Mouse (Mus musculus) bone marrow, adult 2 months (tissue): Measurements from ENCODE around the gene Cmbl. TPM values are rescaled to one million over a fixed set of nuclear protein-coding genes. Genes with fewer than 3 reads are reported as not detected.

Experiments
- H3K27ac ChIP-seq: fragments of 200-500 bp; 2 replicates; pipeline ENCODE4 v1.5.1; 2012; ENCODE audit warnings: low read depth, mild to moderate bottlenecking, control low read depth, inconsistent platforms, low read length; ENCODE audit not compliant: control insufficient read depth, poor library complexity, insufficient read depth
- H3K4me1 ChIP-seq: fragments of 200-500 bp; 2 replicates; pipeline ENCODE4 v1.6.1; 2011; ENCODE audit warnings: low read length; ENCODE audit not compliant: control insufficient read depth, insufficient read depth
- H3K4me3 ChIP-seq: fragments of 200-500 bp; replicated peaks from 2 replicates; pipeline ENCODE3; 2011; ENCODE audit warnings: mild to moderate bottlenecking, low read depth, low read length, control low read depth; ENCODE audit not compliant: control insufficient read depth
- CTCF ChIP-seq: fragments of 200-500 bp; IDR thresholded peaks from 2 replicates; pipeline ENCODE4 v1.5.1; 2011; ENCODE audit warnings: low read length, control low read depth; ENCODE audit not compliant: control insufficient read depth, insufficient read depth
- POLR2A ChIP-seq: fragments of 200-500 bp; IDR thresholded peaks from 2 replicates; pipeline ENCODE4 v1.6.1; 2011; ENCODE audit warnings: low read depth, mild to moderate bottlenecking, control low read depth, low read length, borderline replicate concordance; ENCODE audit not compliant: control insufficient read depth
- WGBS: fragments of 180-500 bp; shearing (Covaris S2); methylation state at CpG from one replicate; pipeline ENCODE4 v1.1.7; 2018; 5-methylcytosine and 5-hydroxymethylcytosine counted together
- polyA plus RNA-seq: library from polyadenylated mRNA; stranded (reverse); fragments of >200 nt; gene quantifications from 2 replicates; pipeline ENCODE4 v1.2.4, GENCODE M21; 2011; ENCODE audit warnings: low replicate concordance; ENCODE audit not compliant: missing spikeins, insufficient read depth, insufficient read length

Cmbl gene
- polyA plus RNA-seq, 1 experiment = 10.2 TPM

DNA sequence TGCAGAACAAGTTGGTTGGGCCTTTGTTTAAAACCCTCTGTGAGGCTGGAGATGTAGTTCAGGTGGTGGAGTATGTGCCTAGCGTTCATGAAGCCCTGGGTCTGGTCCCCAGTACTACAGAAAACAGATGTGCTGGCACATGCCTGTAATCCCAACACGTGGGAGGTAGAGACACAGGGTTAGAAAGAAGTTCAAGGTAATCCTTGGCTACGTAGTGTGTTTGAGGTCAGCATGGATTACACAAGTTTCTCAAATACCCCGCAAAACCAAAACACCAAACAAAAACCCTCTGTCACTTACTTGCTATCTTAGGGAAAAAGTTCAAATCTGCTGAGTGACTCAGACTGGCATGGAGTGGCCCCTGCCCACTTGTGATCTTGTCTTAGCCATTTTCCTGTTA is 46.8 kb downstream of the Cmbl start:
- H3K27ac ChIP-seq = no peak overlapping the region
- WGBS = 92% methylated on average over 4 of the region's 4 CpGs

DNA sequence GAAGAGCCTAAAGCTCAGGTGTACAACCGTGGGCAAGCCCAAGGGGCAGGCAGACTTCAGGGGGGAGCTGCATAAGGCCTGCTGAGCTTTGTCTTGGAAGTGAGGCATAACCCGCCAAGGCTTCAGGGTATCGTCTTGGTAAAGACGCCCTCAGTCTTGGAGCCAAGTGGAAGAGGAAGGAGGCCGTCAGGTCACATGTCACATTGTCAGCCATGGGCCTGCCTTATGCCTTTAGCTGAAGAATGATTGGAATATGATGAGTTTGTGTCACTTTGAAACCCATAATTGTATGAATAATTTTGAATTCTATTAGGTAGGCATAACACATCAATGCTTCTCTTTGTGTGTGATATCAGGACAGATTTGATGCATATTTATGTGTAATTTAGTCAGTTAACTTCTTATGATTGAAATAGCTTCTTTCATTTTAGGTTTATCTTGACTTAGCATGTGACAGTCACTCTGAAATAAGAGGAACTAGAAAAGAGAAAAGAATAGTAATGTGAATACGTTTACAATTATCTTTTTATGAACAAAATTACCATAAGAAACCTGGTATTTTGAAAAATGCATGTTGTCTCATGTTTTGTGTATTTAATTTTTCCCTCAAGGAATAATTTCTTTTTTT is 48.8 kb downstream of the Cmbl start:
- TF ChIP-seq POLR2A = no peak

More for the DNA sequence above, 46.8 kb downstream of the Cmbl start:
- H3K4me3 ChIP-seq = no peak overlapping the region
- H3K4me1 ChIP-seq = peaks cover 1% of the 10 kb centered on the region; the same call in 1 of the 2 replicates
- no peak for TF ChIP-seq POLR2A
- no peak for TF ChIP-seq CTCF

DNA sequence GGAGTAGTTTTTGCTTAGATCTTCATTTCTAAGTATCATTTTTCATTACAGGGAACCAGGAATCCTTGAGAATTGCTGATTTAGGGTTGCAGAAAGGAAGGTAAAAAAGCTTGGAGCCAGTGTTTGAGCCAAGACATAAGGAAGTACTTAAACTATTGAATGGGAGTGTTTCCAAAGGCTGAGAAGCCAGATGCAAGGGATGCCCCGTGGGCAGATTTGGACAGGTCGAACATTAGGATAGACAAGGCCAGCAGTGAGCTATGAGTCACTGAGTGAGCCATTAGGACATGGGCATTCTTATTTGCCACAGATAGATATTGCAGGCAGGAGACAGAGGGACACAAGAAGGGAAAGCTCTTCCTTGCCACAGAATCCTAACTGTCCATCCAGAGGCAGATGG is 49.5 kb downstream of the Cmbl start:
- peaks cover 1% of the 10 kb centered on the region; the same call in 1 of the 2 replicates for H3K4me1 ChIP-seq
- H3K27ac ChIP-seq = no peak overlapping the region
- TF ChIP-seq CTCF (no peak), POLR2A (no peak)
- no peak overlapping the region for H3K4me3 ChIP-seq
- 79% methylated on average over 2 of the region's 2 CpGs for WGBS

More for the DNA sequence above, 48.8 kb downstream of the Cmbl start:
- Histone ChIP-seq H3K27ac (no peak overlapping the region), H3K4me1 (peaks cover 1% of the 10 kb centered on the region; the same call in 1 of the 2 replicates), H3K4me3 (no peak overlapping the region)
- 56% methylated on average over 6 of the region's 6 CpGs for WGBS

DNA sequence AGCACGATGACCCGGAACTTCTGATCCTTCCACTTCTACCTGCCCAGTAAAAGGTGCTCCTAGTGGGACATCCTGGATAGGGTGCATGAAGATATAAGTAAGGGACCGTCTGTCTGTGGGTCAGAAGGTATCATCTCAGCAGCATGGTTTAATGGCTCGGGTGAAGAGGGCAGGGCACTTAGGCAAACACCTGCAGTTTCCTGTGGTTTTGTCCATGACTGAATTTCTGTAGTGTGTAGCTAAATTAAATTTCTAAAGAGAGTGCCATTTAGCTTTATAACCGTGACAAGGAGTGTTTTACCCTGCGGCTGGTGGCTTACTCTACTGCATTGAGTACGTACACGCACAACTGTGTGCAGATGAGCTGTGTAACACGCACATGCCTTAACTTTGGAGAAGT is 52.1 kb downstream of the Cmbl start:
- Histone ChIP-seq H3K4me1 (peaks cover 1% of the 10 kb centered on the region; the same call in 1 of the 2 replicates), H3K27ac (no peak overlapping the region), H3K4me3 (no peak overlapping the region)
- no peak for TF ChIP-seq CTCF
- TF ChIP-seq POLR2A = no peak
- 79% methylated on average over 9 of the region's 9 CpGs for WGBS

DNA sequence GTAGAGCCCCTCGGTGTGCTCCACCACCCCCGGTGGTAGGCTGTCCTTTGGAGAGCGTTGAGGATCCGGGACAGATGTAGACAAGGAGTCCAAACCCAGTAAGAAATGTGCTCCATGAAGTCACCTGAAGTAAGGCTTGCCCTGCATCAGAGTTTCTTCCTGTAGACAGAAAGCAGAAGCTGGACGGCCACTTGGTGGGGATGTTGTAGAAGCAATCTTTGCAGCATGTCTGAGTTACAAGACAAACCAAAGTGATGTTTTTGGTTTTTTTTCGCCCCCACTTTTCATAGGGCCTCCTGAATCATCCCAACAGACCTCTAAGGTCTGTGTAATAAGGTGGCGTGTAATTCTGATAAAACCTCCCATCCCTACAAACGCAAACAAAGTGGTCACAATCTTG is 54.3 kb downstream of the Cmbl start:
- 86% methylated on average over 8 of the region's 8 CpGs for WGBS
- no peak for TF ChIP-seq POLR2A
- TF ChIP-seq CTCF = no peak
- no peaks in the 10 kb centered on the region; the same call in 1 of the 2 replicates for H3K4me1 ChIP-seq
- H3K4me3 ChIP-seq = no peak overlapping the region
- no peak overlapping the region for H3K27ac ChIP-seq

DNA sequence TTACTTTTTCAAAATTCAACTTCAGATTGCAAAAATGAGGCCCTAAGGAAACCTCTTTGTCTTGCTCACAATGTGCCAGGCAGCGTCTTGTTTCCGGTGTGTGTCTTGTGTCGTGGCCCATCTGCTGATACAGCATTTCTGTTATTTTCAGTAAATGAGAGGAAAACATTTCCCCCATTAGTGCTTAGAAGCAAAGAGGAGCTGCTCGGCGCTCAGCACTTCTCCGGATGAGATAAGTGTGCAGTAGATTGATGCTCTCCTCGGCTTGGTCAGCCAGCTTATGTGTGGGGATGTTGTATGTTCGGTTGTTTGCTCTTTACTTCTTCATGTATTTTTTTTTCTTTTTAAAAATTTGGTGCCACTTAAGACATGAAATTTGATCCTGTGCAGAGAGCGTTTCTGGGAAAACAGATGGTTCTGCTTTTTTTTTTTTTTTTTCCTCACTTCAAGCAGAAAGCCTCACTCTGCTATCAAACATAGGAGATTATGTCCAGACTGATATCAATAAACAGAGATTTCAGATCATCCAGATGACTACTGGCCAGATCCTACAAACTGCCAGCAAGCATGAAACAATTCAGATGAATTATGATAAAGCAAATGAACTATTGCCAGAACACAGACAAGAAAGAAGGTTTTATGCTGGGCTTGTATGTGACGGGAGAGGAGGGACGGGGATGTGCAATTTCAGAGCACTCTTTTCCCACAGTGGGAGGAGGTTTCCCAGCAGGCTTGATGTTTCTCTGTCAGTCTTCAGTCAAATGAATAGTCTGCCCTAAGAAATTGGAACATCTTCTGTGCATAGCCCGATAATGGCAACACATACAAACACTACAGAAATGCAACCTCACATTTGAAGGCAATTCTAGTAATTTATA is 62.3 kb downstream of the Cmbl start:
- Histone ChIP-seq H3K27ac (no peak overlapping the region), H3K4me1 (no peaks in the 10 kb centered on the region; the same call in 1 of the 2 replicates), H3K4me3 (no peak overlapping the region)
- WGBS = 35% methylated on average over 12 of the region's 12 CpGs
- TF ChIP-seq POLR2A (no peak), CTCF (no peak)

DNA sequence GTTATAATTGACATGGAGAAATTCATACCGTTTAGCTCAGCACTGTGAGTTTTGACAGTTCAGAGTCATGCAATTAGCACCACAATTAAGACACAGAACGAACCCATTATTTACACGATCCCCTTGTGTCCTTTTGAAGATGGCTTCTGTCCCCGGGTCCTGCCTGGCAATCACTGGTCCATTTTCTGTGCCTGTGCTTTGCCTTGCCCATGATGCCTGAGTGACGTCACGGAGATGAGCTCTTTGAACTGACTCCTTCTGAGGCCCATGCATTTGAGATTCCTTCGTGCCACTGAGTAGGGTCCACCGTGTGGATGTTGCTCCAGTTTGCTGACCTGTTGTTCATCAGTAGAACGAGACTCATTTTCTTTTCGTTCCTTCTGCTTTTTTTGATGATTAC is 63.0 kb downstream of the Cmbl start:
- TF ChIP-seq CTCF (no peak), POLR2A (no peak)
- H3K4me1 ChIP-seq = no peaks in the 10 kb centered on the region; the same call in 1 of the 2 replicates
- WGBS = 81% methylated on average over 10 of the region's 10 CpGs
- no peak overlapping the region for H3K4me3 ChIP-seq
- H3K27ac ChIP-seq = no peak overlapping the region

DNA sequence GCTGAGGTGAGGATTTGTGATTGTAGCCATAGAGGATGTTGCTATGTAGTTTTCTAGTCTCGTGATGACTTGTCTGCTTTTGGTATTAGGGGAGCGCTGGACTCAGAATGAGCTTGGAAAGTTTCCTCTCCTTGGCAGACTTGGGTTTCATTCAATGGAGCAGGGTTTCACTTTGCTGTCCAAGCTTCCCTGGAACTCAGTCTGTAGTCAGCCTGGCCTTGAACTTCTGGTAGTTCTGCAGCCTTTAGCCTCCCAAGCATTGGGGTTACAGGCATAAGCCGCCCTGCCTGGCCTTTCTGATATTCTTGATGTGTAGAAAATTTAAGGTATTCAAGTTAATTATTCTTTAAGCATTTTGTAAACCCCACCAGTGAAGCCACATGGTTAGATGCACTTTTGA is 64.4 kb downstream of the Cmbl start:
- Histone ChIP-seq H3K4me1 (no peaks in the 10 kb centered on the region; the same call in 1 of the 2 replicates), H3K4me3 (no peak overlapping the region), H3K27ac (no peak overlapping the region)
- TF ChIP-seq CTCF (no peak), POLR2A (no peak)
- WGBS = 80% methylated on average over 3 of the region's 3 CpGs
